Mouse (Mus musculus): ENCODE measurements around the gene Mcm7. TPM values are rescaled to one million over a fixed set of nuclear protein-coding genes. Genes with fewer than 3 reads are reported as not detected.

Gene Mcm7
- total RNA-seq, 1 experiment from 2014 or later, result 86.1 TPM

DNA sequence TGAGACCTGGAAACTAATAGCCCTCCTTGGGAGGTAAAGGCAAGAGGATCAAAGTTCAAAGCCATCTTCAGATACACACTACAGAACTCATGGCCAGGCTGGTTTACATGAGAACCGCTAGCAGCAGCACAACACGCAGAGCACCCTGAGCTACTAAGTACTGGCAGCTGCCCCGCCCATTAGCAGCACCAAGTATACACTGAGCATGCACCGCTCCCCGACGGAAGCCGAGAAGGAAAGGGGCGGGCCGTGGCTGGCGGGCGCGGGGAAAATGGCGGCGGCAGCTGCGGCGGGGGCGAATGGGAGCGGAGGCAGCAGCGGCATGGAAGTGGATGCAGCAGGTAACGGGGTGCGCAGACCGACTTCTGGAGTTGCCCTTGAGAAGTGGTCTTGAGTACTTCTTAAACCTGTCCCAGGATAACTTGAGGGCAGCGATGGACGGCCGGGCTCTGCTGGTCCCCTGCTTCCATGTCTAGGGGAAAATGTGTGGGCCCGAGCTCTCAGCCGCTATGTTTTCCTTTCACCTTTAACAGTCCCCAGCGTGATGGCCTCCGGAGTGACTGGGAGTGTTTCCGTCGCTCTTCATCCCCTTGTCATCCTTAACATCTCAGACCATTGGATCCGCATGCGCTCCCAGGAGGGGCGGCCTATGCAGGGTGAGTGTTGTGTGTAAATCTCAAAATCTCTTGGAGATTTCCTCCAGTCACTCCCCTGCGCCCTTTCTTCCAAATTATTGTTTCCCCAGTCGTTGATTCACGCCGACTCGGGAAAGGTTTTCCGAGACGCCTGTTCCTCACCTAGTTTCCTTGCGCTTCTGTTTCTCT, 11.2 kb downstream of the Mcm7 start, which contains the start of gene Cops6:
Gene Cops6 (plus strand): TSS at position 230 of the 824 bp plus-strand sequence.
- peak; percentile 98 for ATAC-seq (ENCODE audit: extremely low read depth, insufficient number of reproducible peaks, low FRiP score, poor library complexity, severe bottlenecking)

DNA sequence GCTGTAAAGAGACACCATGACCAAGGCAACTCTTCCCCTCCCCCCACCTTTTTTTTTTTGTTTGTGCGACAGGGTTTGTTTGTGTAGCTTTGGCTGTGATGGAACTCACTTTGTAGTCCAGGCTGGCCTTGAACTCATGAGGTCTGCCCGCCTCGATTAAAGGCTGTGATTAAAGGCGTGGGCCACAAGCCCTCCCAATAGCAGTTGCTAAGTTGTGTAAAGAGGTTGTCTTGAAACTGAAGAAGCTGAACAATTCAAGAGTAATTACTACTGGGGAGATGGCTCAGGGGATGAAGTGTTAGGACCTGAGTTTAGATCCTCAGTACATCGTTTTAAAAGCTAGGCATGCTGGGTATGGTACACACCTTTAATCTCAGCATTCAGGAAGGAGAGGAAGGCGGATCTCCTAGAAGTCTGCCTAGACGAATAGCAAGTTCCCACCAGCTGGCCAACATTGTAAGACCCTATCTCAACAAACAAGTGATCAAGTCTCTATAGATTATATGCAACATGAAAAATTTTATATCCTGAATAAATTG, 11.9 kb downstream of the Mcm7 start:
- ATAC-seq (ENCODE audit: extremely low read depth, insufficient number of reproducible peaks, low FRiP score, poor library complexity, severe bottlenecking), result no peak

DNA sequence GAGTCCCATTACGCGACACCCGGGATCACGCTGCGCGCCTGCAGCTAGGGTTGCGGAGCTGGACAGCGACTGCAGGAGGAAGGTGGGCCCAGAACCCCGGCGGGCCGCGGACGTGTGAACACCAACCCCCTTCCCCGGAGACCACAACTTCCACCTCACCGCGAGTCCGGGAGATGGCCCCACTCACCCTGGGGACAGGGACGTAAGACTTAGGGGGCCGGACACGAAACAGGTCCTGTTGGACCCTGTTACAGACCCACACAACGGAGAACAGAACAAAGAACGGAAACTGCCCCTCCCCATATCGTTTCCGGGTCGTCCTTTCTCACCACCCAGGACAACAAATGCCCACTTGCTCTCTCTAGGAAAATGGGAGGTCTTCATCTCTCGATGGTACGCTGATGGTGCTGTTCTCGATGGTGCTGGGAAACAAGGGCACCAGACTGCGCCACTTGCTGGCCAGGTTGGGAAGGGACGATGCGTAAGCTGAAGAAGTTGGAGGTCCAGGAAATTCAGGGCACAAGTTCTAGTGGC, 16.7 kb downstream of the Mcm7 start, which contains the start of gene Zfp113:
Gene Zfp113 (minus strand): TSS at position 302 of the 534 bp plus-strand sequence.
- ATAC-seq (ENCODE audit: extremely low read depth, insufficient number of reproducible peaks, low FRiP score, poor library complexity, severe bottlenecking), result peak; percentile 96

DNA sequence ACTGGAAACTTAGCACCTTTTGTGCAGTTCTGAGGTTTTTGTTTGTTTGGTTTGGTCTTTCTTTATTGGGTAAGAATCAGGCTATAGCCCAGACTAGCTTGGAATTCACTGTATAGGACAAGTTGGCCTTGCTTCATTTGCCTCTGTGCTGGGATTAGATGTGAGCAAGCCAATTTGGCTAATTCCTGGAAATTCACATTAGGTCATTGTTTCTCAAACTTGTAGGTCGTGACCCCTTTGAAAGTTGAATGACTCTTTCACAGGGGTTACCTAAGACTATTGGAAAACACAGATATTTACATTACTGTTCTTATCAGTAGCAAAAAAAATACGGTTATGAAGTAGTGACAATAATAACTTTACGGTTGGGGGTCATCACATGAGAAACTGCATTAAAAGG, 17.8 kb downstream of the Mcm7 start:
- ATAC-seq (ENCODE audit: extremely low read depth, insufficient number of reproducible peaks, low FRiP score, poor library complexity, severe bottlenecking), result no peak

DNA sequence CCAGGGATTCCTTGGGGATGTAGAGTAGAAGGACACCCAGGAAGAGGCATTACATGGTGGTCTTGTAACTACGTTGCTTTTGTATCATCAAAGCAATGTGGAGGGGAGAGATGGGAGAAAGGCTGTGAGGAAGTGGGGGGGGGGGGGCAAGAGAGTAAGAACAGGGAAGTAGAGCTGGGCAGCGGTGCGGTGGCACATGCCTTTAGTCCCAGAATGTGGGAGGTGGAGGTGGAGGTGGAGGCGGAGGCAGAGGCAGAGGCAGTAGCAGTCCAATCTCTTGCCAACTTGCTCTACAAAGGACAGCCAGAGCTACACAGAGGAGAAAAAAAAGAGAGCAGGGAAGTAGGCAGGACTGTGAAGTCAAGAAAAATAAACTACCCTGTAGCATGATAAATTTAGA, 33.6 kb downstream of the Mcm7 start:
- no peak for ATAC-seq (ENCODE audit: extremely low read depth, insufficient number of reproducible peaks, low FRiP score, poor library complexity, severe bottlenecking)

DNA sequence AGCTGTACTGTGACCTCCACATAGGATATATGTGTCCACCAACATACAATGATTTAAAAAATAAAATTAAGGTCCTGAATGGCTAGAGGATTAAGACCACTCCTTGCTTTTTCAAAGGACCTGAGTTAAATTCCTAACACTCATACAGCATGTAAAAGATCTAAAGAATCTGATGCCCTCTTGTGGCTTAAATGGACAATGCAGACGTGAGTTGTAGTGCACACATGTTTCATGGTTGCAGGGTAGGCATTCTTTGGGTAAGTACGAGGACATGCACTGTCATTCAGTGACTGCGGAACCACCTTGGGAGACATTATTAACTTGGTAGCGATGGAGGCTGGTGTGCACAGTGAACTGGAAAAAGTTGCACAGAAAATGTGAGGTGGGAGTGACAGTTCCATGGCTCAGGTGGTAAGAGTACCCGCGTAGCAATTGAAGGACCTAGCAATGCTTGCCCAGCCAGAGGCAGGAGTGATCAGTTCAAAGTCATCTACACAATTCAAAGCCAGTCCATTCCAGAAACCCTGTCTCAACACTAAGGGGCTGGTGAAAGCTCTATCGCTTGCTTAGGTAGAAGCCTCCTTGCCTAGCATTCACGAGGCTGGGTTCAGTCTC, 34.2 kb downstream of the Mcm7 start:
- peak; percentile 48; the same call in 1 of the 2 replicates for ATAC-seq (ENCODE audit: extremely low read depth, insufficient number of reproducible peaks, low FRiP score, poor library complexity, severe bottlenecking)

DNA sequence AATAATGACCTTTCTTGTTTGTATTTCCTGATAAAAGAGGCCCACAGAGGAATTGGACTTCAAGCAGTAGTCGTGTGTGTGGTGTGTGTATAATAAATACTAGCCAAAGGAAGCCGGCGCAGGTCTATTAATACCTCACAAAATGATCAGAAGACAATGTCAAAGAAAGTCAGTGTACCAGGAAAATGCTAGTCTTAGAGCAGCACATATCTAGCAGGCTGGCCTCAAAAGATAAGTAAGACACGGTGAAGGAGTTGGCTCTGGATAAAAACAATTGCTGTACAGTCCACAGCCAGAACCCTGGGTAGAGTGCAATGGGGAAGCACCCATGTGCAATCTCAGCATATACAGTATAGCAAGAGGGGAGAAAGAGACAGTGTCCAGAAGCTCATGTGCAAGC, 35.0 kb downstream of the Mcm7 start:
- ATAC-seq (ENCODE audit: extremely low read depth, insufficient number of reproducible peaks, low FRiP score, poor library complexity, severe bottlenecking), result no peak

DNA sequence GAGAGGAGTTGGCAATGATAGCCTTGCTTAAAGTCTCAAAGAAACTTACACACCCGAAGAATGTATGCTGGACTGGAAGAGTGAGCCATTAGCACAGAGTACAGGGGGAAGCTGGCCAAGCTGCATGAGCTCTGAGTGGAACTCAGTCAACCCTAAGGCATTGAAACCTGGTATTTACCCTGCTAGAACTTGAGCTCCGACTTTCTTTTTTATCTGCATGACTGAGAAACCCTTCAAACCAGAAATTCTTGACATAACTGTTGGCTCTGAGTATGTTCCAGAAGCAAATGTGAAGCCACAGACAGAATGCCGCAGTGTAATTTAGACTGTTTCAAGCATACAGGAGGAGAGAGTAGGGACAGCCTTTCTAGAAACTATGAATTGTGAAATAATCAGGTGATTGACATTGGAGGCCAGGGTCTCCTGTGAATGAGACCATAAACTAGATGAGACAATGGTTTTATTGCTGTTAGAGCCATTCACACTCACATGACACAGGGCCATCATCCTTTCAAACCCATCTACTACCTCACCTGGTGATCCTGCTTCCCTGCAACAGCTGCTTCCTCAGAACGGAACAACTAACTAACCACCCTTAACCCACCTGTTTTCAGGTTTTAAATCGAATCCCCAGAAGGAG, 39.7 kb downstream of the Mcm7 start:
- no peak for ATAC-seq (ENCODE audit: extremely low read depth, insufficient number of reproducible peaks, low FRiP score, poor library complexity, severe bottlenecking)

DNA sequence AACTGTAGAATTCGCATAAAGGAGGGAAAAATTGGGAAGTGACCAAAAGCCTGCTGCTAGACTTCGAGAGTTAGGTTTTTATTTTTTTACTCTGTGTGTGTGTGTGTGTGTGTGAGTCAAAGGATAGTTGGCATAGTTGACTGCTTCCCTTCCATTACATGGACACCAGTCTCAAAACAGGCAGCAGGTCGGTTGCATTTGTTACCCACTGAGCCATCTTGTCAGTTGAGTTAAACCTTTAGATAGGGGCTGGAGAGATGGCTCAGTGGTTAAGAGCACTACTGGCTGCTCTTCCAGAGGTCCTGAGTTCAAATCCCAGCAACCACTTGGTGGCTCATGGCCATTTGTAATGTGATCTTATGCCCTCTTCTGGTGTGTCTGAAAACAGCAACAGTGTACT, 54.2 kb downstream of the Mcm7 start:
- no peak for ATAC-seq (ENCODE audit: extremely low read depth, insufficient number of reproducible peaks, low FRiP score, poor library complexity, severe bottlenecking)

DNA sequence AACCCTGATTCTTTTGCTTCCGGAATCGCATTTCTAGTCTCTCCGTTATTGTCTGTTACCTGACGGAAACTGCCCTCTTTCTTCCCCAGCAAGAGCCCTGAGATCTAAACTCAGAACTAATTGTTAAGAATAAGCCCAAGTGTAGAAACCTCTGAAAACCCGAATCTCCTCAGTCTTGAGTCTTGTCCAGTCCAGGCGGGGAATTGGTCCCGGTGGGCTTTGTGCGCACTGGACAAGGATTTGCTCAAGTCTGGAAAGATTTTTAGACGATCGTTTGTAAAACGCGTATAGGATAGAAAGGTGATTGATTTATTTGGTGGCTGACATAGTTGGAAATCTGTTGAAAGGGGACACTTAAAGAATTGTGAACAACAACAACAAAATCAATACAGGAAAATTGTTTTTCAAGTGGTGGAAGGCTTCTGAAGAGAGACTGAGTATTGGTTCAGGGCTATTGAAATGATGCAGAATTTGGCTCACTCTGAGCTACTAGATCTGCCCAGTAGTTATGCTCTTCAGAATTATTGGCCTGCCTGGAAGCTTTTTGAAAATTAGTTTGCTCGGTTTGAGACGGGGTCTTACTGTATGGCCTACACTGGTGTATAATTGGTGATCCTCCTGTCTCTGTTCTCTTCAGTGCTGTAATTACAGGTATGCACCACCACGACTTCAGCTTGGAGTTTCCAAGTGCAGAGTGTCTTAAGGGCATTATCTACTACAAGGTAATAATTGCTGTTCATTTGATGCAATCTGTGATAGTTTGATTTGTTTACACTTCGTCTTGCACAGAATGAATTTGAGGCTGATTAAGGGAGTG, 54.8 kb downstream of the Mcm7 start:
- ATAC-seq (ENCODE audit: extremely low read depth, insufficient number of reproducible peaks, low FRiP score, poor library complexity, severe bottlenecking), result no peak

DNA sequence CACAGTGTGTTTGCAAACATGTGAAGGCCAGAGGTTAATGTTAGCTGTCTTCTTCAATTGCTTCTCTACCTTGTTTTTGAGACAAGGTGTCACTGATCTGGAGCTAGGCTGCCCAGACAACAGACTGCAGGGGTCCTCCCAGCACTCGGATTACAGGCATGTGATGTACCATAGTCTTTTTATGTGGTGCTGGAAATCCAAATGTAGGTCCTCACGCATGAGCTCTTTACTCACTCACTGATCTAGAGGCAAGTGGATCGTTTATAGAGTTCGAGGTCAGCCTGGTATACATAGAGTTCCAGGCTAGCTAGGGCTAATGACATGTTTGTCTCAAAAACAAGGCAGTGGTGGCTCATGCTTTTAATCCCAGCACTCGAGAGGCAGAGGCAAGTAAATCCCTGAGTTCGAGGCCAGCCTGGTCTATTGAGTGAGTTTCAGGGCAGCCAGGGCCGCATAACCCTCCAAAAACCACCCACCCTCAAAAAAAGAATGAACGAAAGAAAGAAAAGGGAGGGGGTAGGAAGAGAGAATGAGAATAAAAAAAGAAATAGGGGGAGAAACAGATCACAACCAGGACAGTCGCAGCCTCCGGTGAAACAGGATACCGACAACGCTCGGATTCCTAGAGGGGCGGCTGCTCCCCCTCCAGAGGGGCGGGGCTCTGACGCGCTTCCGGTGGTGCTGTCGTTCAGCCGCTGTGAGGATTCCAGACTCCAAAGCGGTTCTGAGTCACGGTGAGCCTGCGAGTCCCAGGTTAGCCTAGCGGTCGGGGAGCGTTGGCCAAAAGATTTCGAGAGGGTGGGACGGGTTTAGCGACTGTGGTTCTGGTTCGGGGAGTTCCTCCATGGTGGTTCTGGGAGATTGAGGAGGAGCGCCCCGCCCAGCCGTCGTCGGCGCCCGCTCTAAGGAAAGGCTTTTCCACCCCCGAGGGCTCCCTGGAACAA, 55.7 kb downstream of the Mcm7 start, which contains the start of gene Zscan21:
Gene Zscan21 (plus strand): TSS at position 649 of the 944 bp plus-strand sequence.
- peak; percentile 97 for ATAC-seq (ENCODE audit: extremely low read depth, insufficient number of reproducible peaks, low FRiP score, poor library complexity, severe bottlenecking)

Other genes with a start within 250 kb of the Mcm7 start
- not detected in 2 replicates for gene Gjc3, start 209.3 kb downstream of the Mcm7 start, total RNA-seq (2017)
- not detected in 2 replicates for gene Azgp1, start 190.9 kb downstream of the Mcm7 start, total RNA-seq (2017)
- gene Smok3a, start 151.2 kb downstream of the Mcm7 start, total RNA-seq (2017), result not detected in 2 replicates
- not detected in 2 replicates for gene Smok3b, start 151.0 kb downstream of the Mcm7 start, total RNA-seq (2017)
- 0.35 TPM in 1 of 2 replicates, not detected in the other for gene Smok3c, start 119.2 kb downstream of the Mcm7 start, total RNA-seq (2017)
- gene Zkscan1, start 87.3 kb downstream of the Mcm7 start, total RNA-seq (2017), result 15.2 and 18.7 TPM in 2 replicates
- gene Zscan21, start 55.5 kb downstream of the Mcm7 start, total RNA-seq (2017), result 8.5 and 11.5 TPM in 2 replicates
- gene Zfp113, start 16.7 kb downstream of the Mcm7 start, total RNA-seq (2017), result 6.4 and 8.6 TPM in 2 replicates
- 14.2 and 19.2 TPM in 2 replicates for gene Cops6, start 11.4 kb downstream of the Mcm7 start, total RNA-seq (2017)
- gene Ap4m1, start 420 bp downstream of the Mcm7 start, total RNA-seq (2017), result 18.4 and 20.3 TPM in 2 replicates
- 26.5 and 26.7 TPM in 2 replicates for gene Taf6, start 15.0 kb upstream of the Mcm7 start, total RNA-seq (2017)
- gene Cnpy4, start 15.1 kb upstream of the Mcm7 start, total RNA-seq (2017), result 26.9 and 31.3 TPM in 2 replicates
- 0.81 and 0.86 TPM in 2 replicates for gene Mblac1, start 21.9 kb upstream of the Mcm7 start, total RNA-seq (2017)
- not detected in 2 replicates for gene Nxpe5, start 53.5 kb upstream of the Mcm7 start, total RNA-seq (2017)
- 27.3 and 36.7 TPM in 2 replicates for gene Lamtor4, start 83.1 kb upstream of the Mcm7 start, total RNA-seq (2017)
- gene BC037034, start 91.6 kb upstream of the Mcm7 start, total RNA-seq (2017), result 77.2 and 79.3 TPM in 2 replicates
- 0.37 TPM in 1 of 2 replicates, not detected in the other for gene Gal3st4, start 100.4 kb upstream of the Mcm7 start, total RNA-seq (2017)
- not detected in 2 replicates for gene Gm43720, start 107.5 kb upstream of the Mcm7 start, total RNA-seq (2017)
- gene Gpc2, start 107.6 kb upstream of the Mcm7 start, total RNA-seq (2017), result 3.8 and 4.3 TPM in 2 replicates
- 2.6 and 3.6 TPM in 2 replicates for gene Stag3, start 107.8 kb upstream of the Mcm7 start, total RNA-seq (2017)
- gene Pvrig, start 169.5 kb upstream of the Mcm7 start, total RNA-seq (2017), result not detected in 2 replicates